Mouse (Mus musculus) heart, embryonic 11.5 days (tissue): Measurements from ENCODE around the gene Clock. TPM values are rescaled to one million over a fixed set of nuclear protein-coding genes. Genes with fewer than 3 reads are reported as not detected.

ENCODE experiments used
- ATAC-seq: fragments of 200-750 bp; cut with Nextera tagmentation; replicated peaks from 2 replicates; pipeline ENCODE4 v1.8.0; 2017; ENCODE audit warnings: moderate library complexity; ENCODE audit not compliant: insufficient number of reproducible peaks, low FRiP score, low TSS enrichment
- H3K27ac ChIP-seq: fragments of 300-500 bp; sonication (generic); 2 replicates; pipeline ENCODE4 v1.5.1; 2014; ENCODE audit warnings: mild to moderate bottlenecking, low read depth, low read length
- H3K27me3 ChIP-seq: fragments of 300-500 bp; sonication (generic); 2 replicates; pipeline ENCODE4 v1.6.1; 2014; ENCODE audit warnings: mild to moderate bottlenecking, low read length, mixed read lengths; ENCODE audit not compliant: control insufficient read depth, insufficient read depth
- H3K36me3 ChIP-seq: fragments of 300-500 bp; sonication (generic); 2 replicates; pipeline ENCODE4 v1.6.1; 2014; ENCODE audit warnings: mild to moderate bottlenecking, low read length, moderate library complexity, mixed read lengths; ENCODE audit not compliant: control insufficient read depth, insufficient read depth
- H3K4me1 ChIP-seq: fragments of 300-500 bp; sonication (generic); 2 replicates; pipeline ENCODE4 v1.6.1; 2014; ENCODE audit warnings: low read length; ENCODE audit not compliant: control insufficient read depth, insufficient read depth
- H3K4me2 ChIP-seq: fragments of 300-500 bp; sonication (generic); 2 replicates; pipeline ENCODE4 v1.6.1; 2014; ENCODE audit warnings: mild to moderate bottlenecking, moderate library complexity
- H3K4me3 ChIP-seq: fragments of 300-500 bp; sonication (generic); 2 replicates; pipeline ENCODE4 v1.5.1; 2014; ENCODE audit warnings: low read depth, low read length
- H3K9ac ChIP-seq: fragments of 300-500 bp; sonication (generic); 2 replicates; pipeline ENCODE4 v1.6.1; 2014; ENCODE audit warnings: mild to moderate bottlenecking, low read depth, low read length, moderate library complexity
- H3K9me3 ChIP-seq: fragments of 300-500 bp; sonication (generic); replicated peaks from 2 replicates; pipeline ENCODE4 v1.6.1; 2016; ENCODE audit warnings: low read length; ENCODE audit not compliant: control insufficient read depth
- WGBS: fragments of 180-500 bp; shearing (Covaris S2); extraction: QIAGEN DNeasy Blood & Tissue Kit; methylation state at CpG from one replicate; pipeline ENCODE4 v1.1.7; 2014; ENCODE audit not compliant: insufficient replicate concordance; 5-methylcytosine and 5-hydroxymethylcytosine counted together
- polyA plus RNA-seq: library from polyadenylated mRNA; unstranded; fragments of >200 nt; fragmentation: Nextera tagmentation; extraction: Ambion mirVana; gene quantifications from 2 replicates; pipeline ENCODE4 v1.2.1, GENCODE M21; 2014

Clock gene
- polyA plus RNA-seq, 1 experiment from 2014 or later: 12.1 TPM

DNA sequence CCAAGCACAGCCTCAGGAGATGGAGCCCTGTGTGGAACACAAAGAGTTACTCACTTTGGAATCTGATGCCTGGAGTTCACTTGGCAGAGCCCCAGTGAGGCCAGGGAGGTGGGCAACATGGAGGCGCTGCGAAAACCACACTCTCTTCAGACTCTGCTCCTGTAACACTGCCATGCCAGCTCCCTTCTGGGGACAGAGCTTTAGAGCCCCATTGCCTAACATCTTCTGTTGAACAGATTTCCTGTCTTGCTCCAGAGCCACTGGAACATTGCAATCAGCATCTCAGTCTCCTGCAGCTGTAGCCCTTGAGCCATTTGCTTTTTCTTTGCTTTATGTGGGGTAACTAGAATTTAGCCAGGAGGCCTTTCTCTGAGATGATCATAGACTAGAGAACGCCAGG, 122.3 kb downstream of the Clock start:
- H3K9ac ChIP-seq: no peak overlapping the region
- no peak overlapping the region for H3K4me3 ChIP-seq
- whole genome bisulfite sequencing: 49% methylated on average over 3 of the region's 3 CpGs
- no peak for ATAC-seq
- no peak overlapping the region for H3K4me2 ChIP-seq
- peaks cover 23% of the 10 kb centered on the region for H3K4me1 ChIP-seq
- H3K9me3 ChIP-seq: no peaks in the 10 kb centered on the region
- no peaks in the 10 kb centered on the region for H3K36me3 ChIP-seq
- H3K27me3 ChIP-seq: no peaks in the 10 kb centered on the region
- H3K27ac ChIP-seq: no peak overlapping the region

DNA sequence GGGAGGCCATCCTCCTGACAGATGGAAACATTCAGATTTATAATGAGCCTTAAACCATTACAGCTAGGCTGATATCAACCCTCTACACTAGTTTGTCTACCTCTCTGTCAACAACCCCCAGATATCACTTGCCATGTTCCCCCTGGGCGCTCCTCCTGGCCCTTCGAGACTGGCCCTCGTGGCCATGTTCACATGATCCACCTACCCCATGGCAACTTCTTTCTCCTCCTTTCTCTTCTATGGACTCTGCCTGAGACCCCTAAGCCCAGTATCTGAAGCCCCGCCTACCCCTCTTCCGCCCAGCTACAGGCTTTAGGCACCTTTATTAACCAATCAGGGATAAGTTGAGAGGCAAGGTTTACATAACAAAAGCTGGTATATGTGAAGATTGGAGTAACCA, 124.8 kb downstream of the Clock start:
- no peaks in the 10 kb centered on the region for H3K27me3 ChIP-seq
- H3K27ac ChIP-seq: no peak overlapping the region
- H3K9ac ChIP-seq: no peak overlapping the region
- H3K36me3 ChIP-seq: no peaks in the 10 kb centered on the region
- H3K4me1 ChIP-seq: peaks cover 17% of the 10 kb centered on the region; the same call in 1 of the 2 replicates
- no peaks in the 10 kb centered on the region for H3K9me3 ChIP-seq
- no peak for ATAC-seq
- no peak overlapping the region for H3K4me2 ChIP-seq
- H3K4me3 ChIP-seq: no peak overlapping the region
- WGBS: 71% methylated on average over 5 of the region's 5 CpGs

DNA sequence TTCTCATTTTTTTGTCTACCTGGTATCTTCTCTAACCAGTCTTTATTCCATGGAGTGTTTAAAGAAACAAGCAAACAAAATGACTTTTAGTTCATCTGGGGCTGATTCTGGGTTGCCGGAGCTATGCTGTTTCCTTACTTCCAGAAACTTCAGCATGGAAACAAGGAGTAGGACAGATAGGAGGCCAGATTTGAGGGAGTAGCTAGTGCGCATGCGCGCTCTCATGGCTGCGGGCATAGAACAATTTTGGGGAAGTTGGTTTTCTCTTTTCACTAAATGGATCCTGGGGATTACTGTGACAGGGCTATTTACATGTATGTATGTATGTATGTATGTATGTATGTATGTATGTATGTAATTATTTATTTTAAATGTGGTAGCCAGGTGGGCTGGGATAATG, 125.4 kb downstream of the Clock start:
- no peak overlapping the region for H3K4me2 ChIP-seq
- H3K4me3 ChIP-seq: no peak overlapping the region
- peaks cover 17% of the 10 kb centered on the region; the same call in 1 of the 2 replicates for H3K4me1 ChIP-seq
- no peaks in the 10 kb centered on the region for H3K27me3 ChIP-seq
- H3K9ac ChIP-seq: no peak overlapping the region
- no peak for ATAC-seq
- H3K27ac ChIP-seq: no peak overlapping the region
- H3K36me3 ChIP-seq: no peaks in the 10 kb centered on the region
- no peaks in the 10 kb centered on the region for H3K9me3 ChIP-seq
- 93% methylated on average over 5 of the region's 5 CpGs for WGBS

DNA sequence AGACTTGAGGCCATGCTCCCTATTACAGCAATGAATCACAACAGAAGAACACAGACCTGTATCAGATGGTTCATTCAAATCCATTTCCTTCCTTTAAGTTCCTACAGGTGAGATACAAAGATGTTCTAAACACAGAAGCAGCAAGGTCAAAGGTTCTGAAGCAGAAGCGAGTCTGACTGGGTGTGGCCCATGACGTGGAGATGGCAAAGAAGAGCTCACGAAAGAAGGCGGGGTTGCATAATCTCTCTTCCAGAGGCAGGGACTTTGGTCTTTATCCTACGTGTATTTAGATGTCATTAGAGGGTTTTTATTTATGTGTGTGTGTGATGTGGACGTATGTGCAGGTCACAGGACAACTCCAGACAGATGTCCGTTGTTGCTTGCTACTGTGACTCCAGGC, 126.9 kb downstream of the Clock start:
- no peaks in the 10 kb centered on the region for H3K27me3 ChIP-seq
- H3K4me2 ChIP-seq: no peak overlapping the region
- 73% methylated on average over 7 of the region's 7 CpGs for WGBS
- no peaks in the 10 kb centered on the region for H3K9me3 ChIP-seq
- peaks cover 13% of the 10 kb centered on the region; the same call in 1 of the 2 replicates for H3K4me1 ChIP-seq
- ATAC-seq: no peak
- H3K36me3 ChIP-seq: no peaks in the 10 kb centered on the region
- H3K4me3 ChIP-seq: no peak overlapping the region
- no peak overlapping the region for H3K9ac ChIP-seq
- H3K27ac ChIP-seq: no peak overlapping the region

DNA sequence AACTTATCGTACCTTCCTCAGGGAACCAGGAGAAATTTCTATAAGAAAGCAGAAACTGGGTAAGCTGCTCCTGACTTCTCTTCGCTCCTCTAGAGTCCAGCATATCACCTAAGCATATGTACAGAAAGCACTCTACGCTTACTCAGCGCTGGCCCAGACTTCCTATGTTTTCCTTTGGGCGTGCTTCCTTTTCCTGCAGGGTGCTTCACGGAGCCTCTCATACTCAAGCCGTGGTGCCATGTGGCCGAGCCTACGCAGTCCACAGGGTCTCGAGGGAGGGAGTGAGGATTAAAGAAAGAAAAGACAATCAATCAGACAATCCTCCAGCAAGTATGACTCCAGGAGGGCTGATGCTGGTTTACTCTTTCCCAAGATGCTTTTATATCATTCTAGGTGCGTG, 127.8 kb downstream of the Clock start:
- no peak overlapping the region for H3K4me3 ChIP-seq

DNA sequence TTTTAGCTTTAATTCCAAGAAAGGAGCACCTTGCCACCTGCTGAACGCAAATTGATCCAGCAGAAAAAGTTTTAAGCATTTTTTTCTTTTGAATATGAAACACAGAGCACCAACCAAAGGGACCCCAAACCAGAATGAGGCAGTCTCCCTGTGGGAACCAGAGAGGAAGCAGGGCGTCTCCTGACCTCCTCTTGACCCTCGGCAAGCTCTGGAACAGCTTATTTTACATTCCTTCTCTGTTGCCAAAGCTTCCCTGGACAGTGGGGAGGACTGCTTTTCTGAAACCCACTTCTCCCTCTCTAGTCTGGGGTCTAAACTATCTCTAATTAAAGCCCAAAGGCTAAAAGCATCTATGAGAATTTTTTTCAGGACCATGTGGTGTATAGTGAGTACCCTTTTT, 128.2 kb downstream of the Clock start:
- H3K4me2 ChIP-seq: peak overlapping the region; percentile 8; the same call in 1 of the 2 replicates
- ATAC-seq: no peak

More for the DNA sequence above, 127.8 kb downstream of the Clock start:
- ATAC-seq: no peak
- 55% methylated on average over 11 of the region's 11 CpGs for WGBS
- no peaks in the 10 kb centered on the region for H3K27me3 ChIP-seq
- peak overlapping the region; percentile 8; the same call in 1 of the 2 replicates for H3K4me2 ChIP-seq
- H3K27ac ChIP-seq: peak overlapping the region; percentile 46; the same call in 1 of the 2 replicates
- H3K4me1 ChIP-seq: peaks cover 11% of the 10 kb centered on the region; the same call in 1 of the 2 replicates
- H3K9ac ChIP-seq: no peak overlapping the region
- H3K36me3 ChIP-seq: no peaks in the 10 kb centered on the region
- H3K9me3 ChIP-seq: no peaks in the 10 kb centered on the region

DNA sequence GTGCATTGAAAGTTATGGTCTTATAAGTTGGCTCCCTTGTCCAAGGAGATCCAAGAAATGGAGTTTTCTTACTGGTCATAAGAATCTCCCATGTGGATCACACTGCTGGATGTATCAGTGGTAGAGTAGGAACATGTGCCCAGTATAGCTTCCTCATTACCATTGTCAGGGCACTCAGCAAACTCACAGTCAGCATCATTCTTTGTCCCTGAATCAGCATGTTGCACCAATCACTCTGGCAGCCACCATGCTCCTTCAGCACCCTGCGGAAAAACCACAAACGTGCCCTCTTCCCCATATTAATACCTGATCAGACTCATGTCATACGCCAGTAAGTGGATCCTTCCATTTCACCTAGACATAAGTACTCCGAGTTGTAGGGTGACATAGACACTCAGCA, 129.5 kb downstream of the Clock start:
- H3K9ac ChIP-seq: no peak overlapping the region
- H3K4me3 ChIP-seq: no peak overlapping the region
- H3K27me3 ChIP-seq: no peaks in the 10 kb centered on the region
- H3K36me3 ChIP-seq: no peaks in the 10 kb centered on the region
- H3K4me2 ChIP-seq: no peak overlapping the region
- H3K9me3 ChIP-seq: no peaks in the 10 kb centered on the region
- no peak for ATAC-seq
- H3K27ac ChIP-seq: no peak overlapping the region
- 82% methylated on average over 4 of the region's 4 CpGs for WGBS
- H3K4me1 ChIP-seq: peaks cover 11% of the 10 kb centered on the region; the same call in 1 of the 2 replicates

More for the DNA sequence above, 128.2 kb downstream of the Clock start:
- WGBS: 30% methylated on average over 3 of the region's 3 CpGs
- H3K9me3 ChIP-seq: no peaks in the 10 kb centered on the region
- no peaks in the 10 kb centered on the region for H3K27me3 ChIP-seq
- no peak overlapping the region for H3K4me3 ChIP-seq
- peaks cover 11% of the 10 kb centered on the region; the same call in 1 of the 2 replicates for H3K4me1 ChIP-seq
- H3K36me3 ChIP-seq: no peaks in the 10 kb centered on the region
- H3K27ac ChIP-seq: peak overlapping the region; percentile 46; the same call in 1 of the 2 replicates
- no peak overlapping the region for H3K9ac ChIP-seq

DNA sequence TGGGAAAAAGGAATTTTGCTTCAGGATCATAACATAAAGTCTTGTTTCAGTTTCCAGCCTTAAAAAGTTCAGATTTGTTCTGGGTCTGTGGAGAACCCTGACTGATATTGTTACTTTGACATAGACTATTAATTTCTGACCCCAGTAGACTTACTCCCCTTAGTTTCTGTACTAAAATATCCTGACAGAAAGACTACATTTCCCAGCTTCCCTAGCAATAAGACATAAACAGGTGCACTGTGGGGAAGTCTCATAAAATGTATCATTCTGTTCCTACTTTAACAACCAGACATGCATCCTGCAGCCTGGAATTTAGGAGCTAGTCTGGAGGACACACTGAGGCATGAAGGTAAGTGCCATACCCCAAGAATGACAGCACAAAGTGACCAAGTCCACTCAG, 133.6 kb downstream of the Clock start:
- Histone ChIP-seq H3K27ac (no peak overlapping the region), H3K4me2 (no peak overlapping the region), H3K4me1 (no peaks in the 10 kb centered on the region), H3K36me3 (no peaks in the 10 kb centered on the region), H3K4me3 (no peak overlapping the region), H3K9me3 (no peaks in the 10 kb centered on the region), H3K9ac (no peak overlapping the region), H3K27me3 (no peaks in the 10 kb centered on the region)
- ATAC-seq: no peak

DNA sequence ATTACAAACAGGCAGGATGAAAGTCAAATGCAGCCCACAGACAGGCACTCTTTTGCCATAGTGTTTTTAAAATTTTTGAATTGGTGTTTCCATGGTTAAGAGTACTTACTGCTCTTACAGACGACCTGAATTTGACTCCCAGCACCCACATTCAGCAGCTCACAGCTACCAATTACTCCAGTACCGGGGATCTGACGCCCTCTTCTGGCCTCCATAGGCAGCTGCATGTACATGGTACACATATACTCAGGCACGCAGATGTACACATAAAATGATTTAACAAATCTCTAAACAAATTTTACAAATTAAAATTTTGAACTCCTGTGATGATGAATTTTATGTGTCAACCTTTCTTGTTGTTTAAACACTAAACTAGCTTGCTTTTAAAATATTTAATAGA, 134.1 kb downstream of the Clock start:
- Histone ChIP-seq H3K36me3 (no peaks in the 10 kb centered on the region), H3K4me3 (no peak overlapping the region), H3K9ac (no peak overlapping the region), H3K27ac (no peak overlapping the region), H3K4me1 (no peaks in the 10 kb centered on the region), H3K4me2 (no peak overlapping the region), H3K27me3 (no peaks in the 10 kb centered on the region), H3K9me3 (no peaks in the 10 kb centered on the region)
- WGBS: 70% methylated on average over 4 of the region's 4 CpGs
- no peak for ATAC-seq
